Mouse (Mus musculus): Measurements from ENCODE around the gene Rrp1b. TPM values are rescaled to one million over a fixed set of nuclear protein-coding genes. Genes with fewer than 3 reads are reported as not detected.
A peak's percentile ranks its signal among the peaks of the same experiment; 100 is the strongest.

Gene Rrp1b
- polyA plus RNA-seq, 1 experiment from 2014 or later = 44.7 TPM

DNA sequence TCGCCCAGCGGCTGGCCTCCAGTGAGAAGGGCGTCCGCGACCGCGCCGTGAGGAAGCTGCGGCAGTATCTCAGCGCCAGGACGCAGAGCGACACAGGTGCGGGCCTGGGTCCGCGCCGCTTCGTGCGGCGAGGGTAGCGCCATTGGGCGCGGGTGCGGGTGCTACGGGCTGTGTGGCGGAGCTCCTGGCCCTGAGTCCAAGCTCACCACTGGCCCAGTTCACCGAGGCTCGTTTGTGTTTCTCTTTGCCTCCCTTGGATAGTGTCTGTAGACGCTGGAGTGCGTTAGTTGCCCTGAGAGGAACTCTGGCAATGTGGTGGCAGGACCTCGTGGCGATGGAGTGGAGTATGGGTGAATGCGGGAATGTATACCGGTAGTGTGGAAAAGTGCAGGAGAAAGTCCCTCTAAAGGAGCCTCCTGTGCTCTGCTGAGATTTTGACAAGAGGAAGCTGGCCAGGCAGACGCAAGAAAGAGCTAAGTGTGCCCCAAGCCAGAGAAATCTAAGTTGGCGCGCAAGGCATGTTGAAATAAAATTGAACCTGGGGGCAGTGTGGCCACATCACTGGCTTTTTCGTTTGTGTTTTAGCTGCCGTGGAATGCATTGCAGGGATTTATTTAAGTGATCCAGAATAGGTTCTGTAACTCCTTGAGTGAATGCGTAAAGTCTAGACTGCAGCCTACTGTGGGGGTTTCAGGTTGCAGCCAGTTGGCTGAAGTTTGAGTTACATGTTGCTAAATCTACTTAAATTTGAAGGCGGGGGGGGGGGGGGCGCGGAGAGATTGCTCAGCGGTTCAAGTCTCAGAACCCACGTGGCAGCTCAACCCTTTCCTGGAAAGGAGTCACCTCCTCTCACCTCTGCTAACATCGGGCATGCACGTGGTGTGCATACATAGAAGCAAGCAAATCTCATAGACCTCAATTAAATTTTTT is 874 bp downstream of the Rrp1b start:
- H3K36me3 ChIP-seq = 0 out of 2 replicates have a peak, but pooled peaks cover 3% of the 10 kb centered on the region
- H3K27me3 ChIP-seq = no peaks in the 10 kb centered on the region
- WGBS = under 1% methylated on average over 46 of the region's 46 CpGs
- peak; percentile 85 for ATAC-seq (ENCODE audit: low FRiP score)
- peak overlapping the region; percentile 81 for H3K9ac ChIP-seq
- peaks cover 27% of the 10 kb centered on the region for H3K4me1 ChIP-seq
- peak overlapping the region; percentile 86 for H3K4me3 ChIP-seq
- H3K9me3 ChIP-seq (replicated peaks) = no peaks in the 10 kb centered on the region
- peak overlapping the region; percentile 95 for H3K4me2 ChIP-seq (replicated peaks)
- peak overlapping the region; percentile 80 for H3K27ac ChIP-seq

DNA sequence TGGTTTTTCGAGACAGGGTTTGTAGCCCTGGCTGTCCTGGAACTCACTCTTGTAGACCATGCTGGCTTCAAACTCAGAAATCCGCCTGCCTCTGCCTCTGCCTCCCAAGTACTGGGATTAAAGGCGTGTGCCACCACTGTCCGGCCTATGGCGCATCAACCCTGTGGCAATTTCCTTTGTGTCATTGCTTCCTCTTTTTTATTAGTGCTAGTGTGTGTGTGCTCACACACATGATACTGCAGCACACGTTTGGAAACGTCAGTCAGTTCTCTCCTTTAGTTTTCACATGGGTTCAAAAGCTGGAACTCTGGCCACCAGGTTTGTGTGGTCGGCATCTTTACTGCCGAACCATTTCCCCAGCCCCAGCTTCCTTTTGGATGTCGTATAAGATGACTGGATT is 4.4 kb downstream of the Rrp1b start:
- 90% methylated on average over 10 of the region's 10 CpGs for WGBS
- H3K27me3 ChIP-seq = no peaks in the 10 kb centered on the region
- H3K36me3 ChIP-seq = 0 out of 2 replicates have a peak, but pooled peaks cover 3% of the 10 kb centered on the region
- H3K4me1 ChIP-seq = peaks cover 27% of the 10 kb centered on the region
- no peak for ATAC-seq (ENCODE audit: low FRiP score)
- no peak overlapping the region for H3K4me3 ChIP-seq
- H3K27ac ChIP-seq = no peak overlapping the region
- no peak overlapping the region for H3K4me2 ChIP-seq (replicated peaks)
- no peaks in the 10 kb centered on the region for H3K9me3 ChIP-seq (replicated peaks)
- no peak overlapping the region for H3K9ac ChIP-seq

DNA sequence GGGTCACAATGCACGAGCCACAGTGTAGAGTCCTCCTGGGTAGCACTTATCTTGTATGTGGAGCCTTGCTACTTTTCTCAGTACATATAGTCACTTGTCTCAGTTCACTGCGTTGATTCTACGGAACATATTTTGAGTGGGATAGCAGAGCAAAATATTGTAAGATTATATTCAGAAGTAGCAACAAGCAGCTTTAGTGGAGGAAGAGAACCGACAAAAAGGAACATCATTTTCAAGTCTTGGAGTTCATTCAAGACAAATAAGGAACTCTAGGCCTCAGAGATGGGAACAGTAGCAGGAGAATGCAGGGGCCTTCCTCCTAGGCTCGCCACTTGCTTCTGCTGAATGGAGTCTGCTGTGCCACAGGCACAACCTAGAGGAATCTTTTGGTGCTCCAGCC is 10.6 kb downstream of the Rrp1b start:
- Histone ChIP-seq H3K4me3 (no peak overlapping the region), H3K27me3 (no peaks in the 10 kb centered on the region), H3K27ac (no peak overlapping the region), H3K36me3 (peaks cover 52% of the 10 kb centered on the region), H3K9ac (no peak overlapping the region), H3K4me1 (no peaks in the 10 kb centered on the region), H3K4me2 (replicated peaks) (no peak overlapping the region), H3K9me3 (replicated peaks) (no peaks in the 10 kb centered on the region)
- ATAC-seq (ENCODE audit: low FRiP score) = no peak
- 92% methylated on average over 5 of the region's 5 CpGs for WGBS

DNA sequence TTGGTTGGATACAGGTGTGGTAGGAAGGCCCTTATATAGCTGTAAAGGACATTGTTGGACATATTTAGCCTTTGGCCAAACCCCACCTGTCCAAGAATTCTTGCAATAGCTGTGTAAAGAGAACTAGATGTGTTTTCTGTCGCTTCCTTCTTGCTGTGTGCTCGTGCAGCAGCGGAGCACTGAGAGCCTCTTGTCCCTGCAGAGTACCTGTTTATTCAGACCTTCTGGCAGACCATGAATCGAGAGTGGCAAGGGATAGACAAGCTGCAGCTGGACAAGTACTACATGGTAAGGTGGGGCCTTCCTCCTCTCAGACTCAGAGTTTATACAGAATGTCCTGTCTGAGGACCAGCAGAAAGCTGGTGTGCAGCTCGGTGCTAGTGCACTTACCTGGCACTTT is 12.5 kb downstream of the Rrp1b start:
- peaks cover 70% of the 10 kb centered on the region for H3K36me3 ChIP-seq
- no peak overlapping the region for H3K4me2 ChIP-seq (replicated peaks)
- H3K9ac ChIP-seq = no peak overlapping the region
- WGBS = 90% methylated on average over 5 of the region's 5 CpGs
- no peak overlapping the region for H3K27ac ChIP-seq
- no peaks in the 10 kb centered on the region for H3K4me1 ChIP-seq
- no peaks in the 10 kb centered on the region for H3K27me3 ChIP-seq
- H3K4me3 ChIP-seq = no peak overlapping the region
- H3K9me3 ChIP-seq (replicated peaks) = no peaks in the 10 kb centered on the region
- ATAC-seq (ENCODE audit: low FRiP score) = no peak

DNA sequence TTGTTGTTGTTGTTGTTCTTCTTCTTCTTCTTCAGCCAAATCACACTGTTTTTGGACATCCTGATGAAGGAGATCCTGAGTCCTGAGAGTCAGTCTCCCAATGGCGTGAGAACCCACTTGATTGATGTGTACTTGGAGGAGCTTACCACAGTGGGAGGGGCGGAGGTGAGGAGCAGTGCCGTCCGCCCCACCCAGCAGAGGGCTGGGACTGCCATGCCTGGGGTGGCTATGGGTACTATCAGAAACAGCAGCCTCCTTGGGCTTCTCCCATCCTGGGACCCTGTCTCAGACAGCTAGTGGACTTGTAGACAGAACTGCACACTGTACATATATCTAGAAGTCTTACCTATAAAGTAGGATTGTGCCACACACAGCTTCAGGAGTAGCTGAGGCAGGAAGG is 14.0 kb downstream of the Rrp1b start:
- Histone ChIP-seq H3K36me3 (peaks cover 86% of the 10 kb centered on the region), H3K4me3 (no peak overlapping the region), H3K9ac (no peak overlapping the region), H3K27me3 (no peaks in the 10 kb centered on the region), H3K4me1 (no peaks in the 10 kb centered on the region), H3K27ac (no peak overlapping the region), H3K4me2 (replicated peaks) (no peak overlapping the region), H3K9me3 (replicated peaks) (no peaks in the 10 kb centered on the region)
- WGBS = 89% methylated on average over 4 of the region's 4 CpGs
- no peak for ATAC-seq (ENCODE audit: low FRiP score)

DNA sequence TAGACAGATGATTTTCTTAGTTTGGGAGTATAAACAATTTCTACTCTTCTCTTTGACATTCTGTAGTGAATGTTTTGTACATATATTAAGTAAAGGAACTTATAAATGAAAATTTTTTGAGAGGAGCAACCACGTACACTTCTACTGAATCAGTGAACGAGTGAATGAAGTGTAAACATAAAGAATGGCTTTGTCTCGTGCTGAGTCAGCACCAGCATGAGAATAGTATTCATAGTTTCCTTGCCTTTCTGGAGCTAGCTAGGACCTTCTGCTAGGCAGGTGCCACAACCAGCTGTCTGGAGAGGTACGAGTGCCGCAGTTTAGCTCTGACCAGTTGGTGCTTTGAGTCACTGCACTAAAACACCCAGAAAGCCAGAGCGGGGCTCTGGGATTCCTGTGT is 14.7 kb downstream of the Rrp1b start:
- no peaks in the 10 kb centered on the region for H3K9me3 ChIP-seq (replicated peaks)
- no peak overlapping the region for H3K9ac ChIP-seq
- 95% methylated on average over 6 of the region's 6 CpGs for WGBS
- H3K4me3 ChIP-seq = no peak overlapping the region
- ATAC-seq (ENCODE audit: low FRiP score) = no peak
- no peaks in the 10 kb centered on the region for H3K27me3 ChIP-seq
- H3K27ac ChIP-seq = no peak overlapping the region
- H3K4me2 ChIP-seq (replicated peaks) = no peak overlapping the region
- peaks cover 91% of the 10 kb centered on the region for H3K36me3 ChIP-seq
- no peaks in the 10 kb centered on the region for H3K4me1 ChIP-seq

DNA sequence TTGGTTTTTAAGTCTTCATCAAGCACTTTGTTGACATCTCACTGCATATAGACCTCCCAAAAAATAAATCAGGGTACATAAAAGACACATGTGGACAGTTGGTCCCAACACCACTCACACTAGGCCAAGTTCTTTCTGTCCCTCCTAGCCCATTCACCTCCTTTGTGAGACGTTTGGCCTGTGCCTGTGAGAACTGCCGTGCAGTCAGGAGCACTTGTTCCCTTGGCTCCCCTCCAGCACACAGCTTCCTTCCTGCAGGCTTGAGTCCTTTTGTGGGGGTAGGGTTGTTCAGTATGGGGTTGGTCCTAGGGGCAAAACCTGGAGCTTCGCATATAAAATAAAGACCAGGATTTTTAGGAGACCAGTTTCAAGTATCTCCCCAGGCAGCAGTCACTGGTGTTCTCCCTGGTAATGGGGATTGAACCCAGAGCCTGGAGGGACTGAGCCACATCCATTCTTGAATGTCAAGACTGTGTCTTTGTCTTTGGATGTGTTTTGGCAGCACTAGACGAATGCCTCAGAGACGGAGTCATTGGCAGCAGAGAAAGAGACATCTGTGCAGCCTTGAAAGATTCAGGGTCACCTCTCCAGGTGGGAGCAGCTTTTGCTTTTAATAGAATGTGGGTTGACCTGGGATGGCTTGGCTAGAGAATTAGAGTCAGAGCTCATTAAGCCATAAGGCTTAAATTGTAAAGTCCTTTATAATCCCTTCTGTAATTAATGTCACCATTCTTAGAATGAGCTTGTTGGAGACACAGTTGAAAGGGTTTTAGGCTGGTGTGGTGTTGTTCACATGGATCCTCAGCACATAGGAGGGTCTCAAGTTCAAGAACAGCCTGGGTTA is 16.6 kb downstream of the Rrp1b start:
- no peaks in the 10 kb centered on the region for H3K27me3 ChIP-seq
- H3K4me2 ChIP-seq (replicated peaks) = no peak overlapping the region
- H3K9ac ChIP-seq = no peak overlapping the region
- no peak overlapping the region for H3K27ac ChIP-seq
- WGBS = 86% methylated on average over 5 of the region's 5 CpGs
- no peak overlapping the region for H3K4me3 ChIP-seq
- H3K9me3 ChIP-seq (replicated peaks) = no peaks in the 10 kb centered on the region
- peaks cover 93% of the 10 kb centered on the region for H3K36me3 ChIP-seq
- no peaks in the 10 kb centered on the region for H3K4me1 ChIP-seq
- no peak for ATAC-seq (ENCODE audit: low FRiP score)

DNA sequence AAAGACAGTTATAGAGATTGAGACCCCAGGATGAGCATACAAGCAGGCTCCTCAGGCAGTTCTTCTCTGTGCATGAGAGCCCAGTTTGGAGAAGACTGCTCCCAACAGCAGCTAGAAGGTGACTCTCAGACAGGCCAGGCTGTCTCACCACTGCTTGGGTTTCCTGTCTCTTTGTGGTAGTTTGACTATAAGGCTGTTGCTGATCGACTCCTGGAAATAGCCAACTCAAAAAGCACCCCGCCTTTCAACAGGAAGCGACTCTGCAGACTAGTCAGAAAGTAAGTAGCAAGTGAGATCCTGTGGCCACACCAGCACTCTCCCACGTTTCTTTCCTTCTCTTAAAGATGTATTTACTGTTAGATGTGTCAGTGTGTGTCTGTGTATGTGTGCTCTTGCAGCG is 17.8 kb downstream of the Rrp1b start:
- H3K4me3 ChIP-seq = no peak overlapping the region
- 89% methylated on average over 5 of the region's 5 CpGs for WGBS
- H3K27ac ChIP-seq = no peak overlapping the region
- peaks cover 93% of the 10 kb centered on the region for H3K36me3 ChIP-seq
- H3K9ac ChIP-seq = no peak overlapping the region
- H3K4me1 ChIP-seq = no peaks in the 10 kb centered on the region
- no peaks in the 10 kb centered on the region for H3K27me3 ChIP-seq
- no peaks in the 10 kb centered on the region for H3K9me3 ChIP-seq (replicated peaks)
- no peak overlapping the region for H3K4me2 ChIP-seq (replicated peaks)
- no peak for ATAC-seq (ENCODE audit: low FRiP score)

DNA sequence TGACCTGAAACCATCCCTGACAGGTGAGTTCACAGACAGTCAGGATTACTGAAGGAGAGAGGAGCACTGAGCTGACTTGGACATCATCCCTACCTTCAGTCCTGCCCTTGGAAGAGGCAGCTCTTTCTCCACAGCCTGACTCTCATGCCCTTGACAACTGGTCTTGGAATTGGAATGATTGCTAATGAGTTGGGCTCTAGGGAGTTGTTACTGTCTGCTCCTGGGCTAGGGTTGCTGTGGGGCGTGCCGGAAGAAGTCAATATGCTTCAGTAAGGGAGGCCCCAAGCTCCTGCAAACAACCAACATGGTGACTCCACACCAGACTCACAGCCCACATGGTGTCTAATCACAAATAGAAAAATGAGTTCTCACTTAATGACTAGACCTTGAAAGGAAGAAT is 21.9 kb downstream of the Rrp1b start:
- Histone ChIP-seq H3K36me3 (peaks cover 89% of the 10 kb centered on the region), H3K9me3 (replicated peaks) (no peaks in the 10 kb centered on the region), H3K4me2 (replicated peaks) (no peak overlapping the region), H3K27ac (no peak overlapping the region), H3K4me3 (no peak overlapping the region), H3K9ac (no peak overlapping the region), H3K4me1 (no peaks in the 10 kb centered on the region), H3K27me3 (no peaks in the 10 kb centered on the region)
- 84% methylated on average over 2 of the region's 2 CpGs for WGBS
- ATAC-seq (ENCODE audit: low FRiP score) = no peak

DNA sequence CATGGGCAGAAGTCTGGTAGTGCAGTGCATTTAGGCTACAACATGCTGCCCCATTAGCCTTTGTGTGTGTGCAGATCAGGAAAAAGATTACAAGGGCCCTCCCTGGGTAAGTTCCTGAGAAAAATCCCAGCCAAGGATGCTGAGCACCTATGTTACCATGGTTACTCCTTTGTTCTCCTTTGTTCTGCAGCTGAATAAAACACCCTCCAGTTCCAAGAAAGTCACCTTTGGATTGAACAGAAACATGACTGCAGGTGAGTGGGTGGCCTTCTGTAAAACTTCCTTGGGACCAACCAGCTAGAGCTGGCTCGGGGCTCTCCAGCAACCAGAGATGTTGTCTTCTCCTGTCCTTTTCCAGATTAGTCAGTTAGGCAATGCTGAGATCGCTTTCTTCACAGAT is 23.2 kb downstream of the Rrp1b start:
- ATAC-seq (ENCODE audit: low FRiP score) = no peak
- Histone ChIP-seq H3K27me3 (no peaks in the 10 kb centered on the region), H3K9me3 (replicated peaks) (no peaks in the 10 kb centered on the region), H3K27ac (no peak overlapping the region), H3K4me1 (no peaks in the 10 kb centered on the region; the same call in 1 of the 2 replicates), H3K9ac (no peak overlapping the region), H3K4me2 (replicated peaks) (no peak overlapping the region), H3K36me3 (peaks cover 77% of the 10 kb centered on the region), H3K4me3 (no peak overlapping the region)
- WGBS = 98% methylated on average over 2 of the region's 2 CpGs

DNA sequence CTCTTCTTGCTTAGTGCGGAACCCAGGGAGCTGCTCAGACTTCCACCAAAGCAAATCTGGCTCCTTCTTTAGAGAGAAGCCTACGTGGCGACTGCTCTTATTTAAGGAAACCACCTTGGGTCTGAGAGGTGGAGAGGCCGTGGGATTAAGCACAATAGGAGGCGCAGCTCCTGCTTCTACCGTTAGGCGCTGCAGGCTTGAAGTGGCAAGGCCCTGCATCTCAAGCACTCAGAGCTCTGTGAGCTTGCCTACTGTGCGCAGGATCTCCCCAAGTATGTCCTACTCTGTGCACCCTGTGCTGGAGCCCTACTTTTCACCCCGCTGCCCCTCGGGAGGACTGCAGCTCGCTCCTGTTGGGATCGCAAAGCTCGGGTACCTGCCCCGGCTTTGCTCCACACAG is 25.3 kb downstream of the Rrp1b start:
- Histone ChIP-seq H3K27me3 (no peaks in the 10 kb centered on the region), H3K27ac (no peak overlapping the region), H3K4me1 (no peaks in the 10 kb centered on the region; the same call in 1 of the 2 replicates), H3K4me2 (replicated peaks) (no peak overlapping the region), H3K36me3 (peaks cover 55% of the 10 kb centered on the region), H3K9me3 (replicated peaks) (no peaks in the 10 kb centered on the region), H3K4me3 (no peak overlapping the region), H3K9ac (no peak overlapping the region)
- WGBS = 98% methylated on average over 14 of the region's 14 CpGs
- ATAC-seq (ENCODE audit: low FRiP score) = no peak

DNA sequence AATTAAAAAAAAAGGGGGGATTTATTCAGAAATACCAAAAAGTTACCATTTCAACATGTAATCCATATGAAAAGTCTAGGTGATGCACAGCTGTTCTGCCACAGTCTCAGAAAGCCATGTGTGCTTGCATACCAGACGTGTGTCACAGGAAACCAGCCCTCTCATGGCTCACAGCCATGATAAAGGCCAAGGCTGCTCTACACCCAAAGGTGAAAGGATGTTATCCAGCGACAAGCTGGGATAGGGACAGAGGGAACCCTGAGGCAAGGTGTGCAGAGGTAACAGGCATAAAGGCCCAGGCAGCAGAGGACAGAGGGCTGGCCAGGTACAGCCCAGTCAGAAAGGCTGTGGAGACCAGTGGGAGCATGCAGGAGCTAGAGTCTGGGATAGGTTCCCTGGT is 27.8 kb downstream of the Rrp1b start:
- 80% methylated on average over 2 of the region's 2 CpGs for WGBS
- no peak overlapping the region for H3K4me2 ChIP-seq (replicated peaks)
- no peaks in the 10 kb centered on the region for H3K27me3 ChIP-seq
- no peaks in the 10 kb centered on the region for H3K9me3 ChIP-seq (replicated peaks)
- H3K36me3 ChIP-seq = peaks cover 31% of the 10 kb centered on the region
- 0 out of 2 replicates have a peak overlapping the region, but pooled peaks have one; percentile 12 for H3K27ac ChIP-seq
- H3K4me1 ChIP-seq = no peaks in the 10 kb centered on the region; the same call in 1 of the 2 replicates
- no peak for ATAC-seq (ENCODE audit: low FRiP score)
- H3K4me3 ChIP-seq = no peak overlapping the region
- H3K9ac ChIP-seq = no peak overlapping the region; the same call in 1 of the 2 replicates
